Mouse (Mus musculus) activated CD4-positive, CD25-positive, alpha-beta regulatory T cell, adult 4 months (primary cell): ENCODE measurements around the gene Ctnnd1. TPM values are rescaled to one million over a fixed set of nuclear protein-coding genes. Genes with fewer than 3 reads are reported as not detected.

ENCODE experiments used
- ATAC-seq: one replicate; pipeline ENCODE4 v1.8.0; 2017
- polyA plus RNA-seq, 2 experiments: library from polyadenylated mRNA; unstranded; fragments of 100-300 nt; shearing (Covaris generic); gene quantifications; one replicate each; pipeline ENCODE4 v1.2.1; 2017

Ctnnd1 gene
- polyA plus RNA-seq, 2 experiments from 2014 or later, result 0.29 to 0.67 TPM

DNA sequence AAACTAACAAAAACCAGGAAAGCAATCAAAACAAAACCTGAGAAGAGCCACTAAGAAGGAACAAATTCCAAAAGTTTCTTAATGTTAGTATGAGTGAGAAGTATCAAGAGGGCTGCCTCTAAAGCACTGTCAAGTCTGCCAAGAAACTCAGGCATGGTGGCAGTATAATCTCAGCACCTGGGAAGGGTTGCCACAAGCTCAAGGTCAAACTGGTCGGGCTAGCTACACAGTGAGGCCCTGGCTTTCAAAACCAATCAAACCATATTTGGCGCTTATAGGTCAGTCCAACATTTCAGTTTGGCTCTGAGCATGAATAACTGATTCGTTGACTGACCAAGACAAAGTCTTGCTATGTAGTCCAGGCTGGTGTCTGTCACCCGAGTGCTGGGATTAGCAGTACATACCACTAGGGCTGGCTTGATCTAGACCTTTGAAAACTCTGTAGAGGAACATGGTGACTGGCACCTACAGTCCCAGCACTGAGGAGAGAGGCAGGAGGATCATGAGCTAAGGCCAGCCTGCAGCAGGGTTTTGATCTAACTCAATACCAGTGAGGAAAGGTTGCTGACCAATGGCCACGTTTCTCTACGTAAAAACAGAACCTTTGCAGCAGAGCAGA lies 51.2 kb downstream of the Ctnnd1 start:
- ATAC-seq, result no peak

DNA sequence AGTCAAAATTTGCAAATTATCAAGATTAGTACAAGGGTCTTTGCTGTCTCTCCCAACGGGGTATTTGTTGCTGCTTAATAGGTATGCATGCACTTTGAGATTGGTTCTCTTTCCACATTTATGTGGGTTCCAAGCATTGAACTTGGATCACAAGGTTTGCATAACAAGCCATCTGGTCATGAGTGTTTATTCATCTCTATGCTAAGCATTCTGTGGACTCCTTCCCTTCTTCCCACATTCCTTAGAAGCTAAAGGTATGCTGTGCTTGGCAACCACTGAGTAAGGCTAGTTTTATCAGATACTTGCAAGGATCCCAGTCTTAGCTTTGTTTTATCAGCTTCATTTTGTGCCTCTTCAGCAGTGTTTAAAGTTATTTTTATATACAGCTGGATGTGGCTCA lies 53.4 kb downstream of the Ctnnd1 start:
- ATAC-seq, result no peak

DNA sequence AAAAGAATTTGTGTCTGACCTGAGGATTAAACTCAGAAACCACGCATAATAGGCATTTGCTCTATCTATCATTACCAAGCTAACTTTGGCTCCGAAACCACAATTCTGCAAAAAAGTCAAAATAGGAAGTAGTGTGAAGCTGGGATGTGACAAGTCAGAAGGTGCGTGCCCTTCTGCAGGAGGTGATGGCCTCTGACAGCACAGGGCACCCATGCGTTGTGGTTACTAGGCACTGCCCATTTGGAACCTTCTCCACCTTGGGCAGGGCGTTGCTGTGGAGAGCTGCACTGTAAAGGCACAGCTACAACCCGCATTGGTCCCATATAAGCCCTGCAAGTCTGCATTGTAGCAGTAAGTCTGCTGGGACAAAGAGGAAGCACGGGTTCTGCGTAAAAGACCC lies 57.8 kb downstream of the Ctnnd1 start:
- no peak for ATAC-seq

DNA sequence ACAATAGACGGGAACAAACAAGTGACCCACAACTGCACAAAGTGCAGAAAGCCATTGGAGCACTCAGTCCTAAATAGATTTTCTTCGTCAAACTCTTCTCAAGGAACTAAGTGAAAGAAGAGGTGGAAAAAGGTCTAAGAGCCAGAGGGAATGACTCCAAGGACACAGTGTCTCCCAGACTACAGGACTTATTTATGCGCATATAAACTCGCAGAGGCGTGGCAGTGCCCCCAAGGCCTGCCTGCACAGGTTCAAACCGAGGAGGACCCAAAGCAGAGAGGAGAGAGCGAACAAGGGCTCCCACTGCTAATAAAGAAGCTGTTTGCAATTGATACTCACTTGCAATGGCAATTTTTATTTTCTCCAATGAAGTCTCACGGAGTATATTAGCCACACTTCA lies 64.9 kb downstream of the Ctnnd1 start:
- no peak for ATAC-seq

DNA sequence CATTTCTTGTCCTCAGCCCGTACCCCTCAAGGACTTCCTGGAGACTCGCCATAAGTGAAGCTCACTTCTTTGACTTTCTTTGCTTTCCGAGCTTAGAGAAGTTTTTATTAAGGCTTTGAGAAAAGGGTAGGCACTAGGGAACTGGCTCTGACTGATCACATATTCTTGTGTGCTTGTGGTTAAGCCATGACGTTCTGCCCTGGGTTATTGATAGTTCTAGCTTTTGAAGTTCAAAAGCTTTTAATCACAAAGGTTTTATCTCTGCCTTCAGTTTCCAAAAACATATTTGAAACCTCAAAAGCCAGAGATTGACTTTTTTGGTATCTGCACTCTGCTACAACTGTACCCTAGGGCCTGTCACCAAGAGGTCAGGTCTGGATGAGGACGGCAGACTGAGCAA lies 68.3 kb downstream of the Ctnnd1 start:
- no peak for ATAC-seq

DNA sequence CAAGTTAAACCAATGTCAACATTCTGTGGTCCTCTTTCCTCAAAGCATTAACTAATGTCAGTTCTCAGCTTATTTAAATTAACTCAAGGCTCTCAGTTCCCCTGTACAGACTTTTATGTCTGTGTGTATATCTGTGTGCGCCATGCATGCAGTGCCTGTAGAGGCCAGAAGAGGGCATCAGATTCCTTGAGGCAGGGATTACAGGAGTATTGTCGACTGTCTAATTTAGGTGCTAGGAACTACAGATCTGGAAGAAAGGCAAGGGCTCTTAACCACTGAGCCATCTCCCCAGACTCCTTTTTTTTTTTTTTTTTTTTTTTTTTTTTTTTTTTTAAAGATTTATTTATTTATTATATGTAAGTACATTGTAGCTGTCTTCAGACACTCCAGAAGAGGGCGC lies 69.4 kb downstream of the Ctnnd1 start:
- no peak for ATAC-seq

DNA sequence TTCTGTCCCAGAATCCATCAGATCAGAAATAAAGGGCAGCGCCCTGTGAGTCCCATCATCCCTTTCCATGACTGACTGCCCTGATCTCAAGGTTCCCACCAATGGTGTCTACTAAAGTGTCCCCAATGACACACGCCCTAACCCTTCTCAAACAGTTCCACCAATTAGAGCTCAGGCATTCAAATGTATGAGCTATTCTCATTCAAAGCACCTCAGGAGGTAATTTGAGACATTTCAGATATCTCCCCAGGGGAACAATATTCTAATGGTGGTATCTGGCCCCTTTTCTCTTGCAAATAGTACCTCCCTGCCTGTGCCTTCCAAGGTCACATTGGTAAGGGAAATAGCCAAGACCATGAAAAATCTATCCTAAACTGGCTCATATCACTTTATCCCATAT lies 71.3 kb downstream of the Ctnnd1 start:
- no peak for ATAC-seq

DNA sequence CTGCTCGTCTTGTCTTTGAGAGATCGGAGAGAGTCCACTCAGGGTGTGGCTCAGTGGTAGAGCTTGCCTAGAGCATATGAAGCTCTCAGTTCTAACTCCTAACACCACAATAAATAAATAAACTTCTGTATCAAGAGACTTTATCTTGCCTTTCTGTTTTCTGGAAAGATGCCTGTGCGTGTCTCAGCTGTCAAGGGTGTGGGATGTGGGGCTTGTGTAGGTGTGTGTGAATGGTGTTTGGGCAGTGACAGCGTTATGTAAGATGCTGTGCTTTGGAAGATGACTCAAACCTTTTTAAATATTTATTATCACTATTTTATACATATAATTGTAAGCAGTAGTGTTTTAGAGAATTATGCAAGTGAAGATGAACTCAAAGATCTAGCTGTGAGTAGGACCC lies 76.4 kb downstream of the Ctnnd1 start:
- no peak for ATAC-seq

DNA sequence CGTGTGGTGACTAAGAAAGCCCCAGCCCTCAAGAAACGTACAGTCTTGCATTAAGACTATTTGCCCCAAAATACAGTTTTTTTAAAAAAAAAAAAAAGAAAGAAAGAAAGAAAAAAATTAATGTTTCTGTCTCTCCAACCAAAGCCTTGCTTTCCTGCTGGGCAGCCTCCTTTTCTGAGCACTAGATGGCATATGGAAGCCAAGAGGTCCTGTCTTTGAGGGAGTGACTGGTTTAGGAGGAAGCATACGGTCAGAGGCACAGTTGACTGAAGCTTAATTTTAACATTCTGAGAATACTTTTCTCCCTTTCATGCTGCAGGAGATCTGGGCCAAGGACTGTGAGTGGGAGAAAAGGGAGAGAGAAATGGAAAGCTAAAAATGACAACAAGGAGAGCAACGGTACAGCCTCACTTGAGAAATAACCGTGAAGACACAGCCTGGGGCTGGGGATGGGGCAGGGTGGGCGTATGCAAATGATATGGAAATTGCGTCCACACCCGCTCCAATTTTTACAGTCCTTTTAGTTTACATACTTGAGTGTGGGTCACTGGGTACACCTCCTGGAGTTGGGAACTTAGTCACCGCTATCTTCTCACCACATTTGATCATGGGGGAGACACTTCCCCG lies 93.6 kb downstream of the Ctnnd1 start:
- ATAC-seq, result no peak

DNA sequence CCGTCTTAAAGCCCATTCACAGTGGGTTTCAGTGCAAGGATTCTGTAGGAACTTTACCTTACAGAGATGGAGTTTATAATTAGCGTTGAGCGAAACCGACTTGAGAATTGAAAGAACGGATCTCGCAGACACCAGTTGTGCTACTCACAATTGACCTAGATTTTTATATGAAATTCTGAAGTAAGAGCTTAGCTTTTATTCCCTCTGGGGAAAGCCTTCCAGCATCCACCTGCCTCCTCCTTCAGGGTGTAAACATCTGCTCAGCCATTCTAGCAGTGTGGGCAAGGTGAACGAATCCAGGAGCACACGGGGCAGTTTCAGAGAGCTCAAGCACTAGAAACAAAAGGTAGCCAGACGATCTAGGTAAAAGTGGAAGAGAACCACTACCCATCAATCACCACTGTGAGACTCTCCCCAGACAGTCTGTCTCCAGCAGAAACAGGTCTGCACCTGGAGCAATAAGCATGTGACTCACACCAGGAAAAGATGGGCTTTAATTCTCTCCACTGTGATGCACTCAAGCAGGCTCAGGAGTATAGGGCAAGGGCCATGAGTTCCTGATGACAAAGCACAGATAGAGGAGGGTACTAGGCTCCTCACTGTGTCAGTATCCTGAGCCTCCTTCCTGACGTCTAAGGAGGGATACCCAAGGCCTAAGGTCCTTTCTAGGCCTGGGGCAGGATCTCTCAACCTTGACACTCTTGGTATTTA lies 99.0 kb downstream of the Ctnnd1 start:
- no peak for ATAC-seq

Other genes starting within 250 kb of the Ctnnd1 start
- gene Calcrl, start 225.4 kb downstream of the Ctnnd1 start, polyA plus RNA-seq, result 10 to 100 TPM; 24.9 to 26.1 TPM
- gene Tfpi, start 174.0 kb downstream of the Ctnnd1 start, polyA plus RNA-seq, result 1 to 10 TPM; 1.4 to 6.1 TPM
- under 1 TPM; 0.15 to 0.53 TPM for gene Btbd18, start 8.3 kb upstream of the Ctnnd1 start, polyA plus RNA-seq
- 100 to 1,000 TPM; 152 to 184 TPM for gene Selenoh, start 20.0 kb upstream of the Ctnnd1 start, polyA plus RNA-seq
- not detected for gene Gm28635, start 27.3 kb upstream of the Ctnnd1 start, polyA plus RNA-seq
- gene Med19, start 27.6 kb upstream of the Ctnnd1 start, polyA plus RNA-seq, result 10 to 100 TPM; 16.9 to 17.8 TPM
- gene Tmx2, start 28.4 kb upstream of the Ctnnd1 start, polyA plus RNA-seq, result 100 to 1,000 TPM; 108 to 124 TPM
- 10 to 100 TPM; 13.7 to 14.5 TPM for gene Zdhhc5, start 64.4 kb upstream of the Ctnnd1 start, polyA plus RNA-seq
- 10 to 100 TPM; 47.4 to 47.7 TPM for gene Clp1, start 76.6 kb upstream of the Ctnnd1 start, polyA plus RNA-seq
- gene Ypel4, start 83.3 kb upstream of the Ctnnd1 start, polyA plus RNA-seq, result 1 to 10 TPM in 1 of 2 experiments, under 1 TPM in 1; 0.64 to 1.1 TPM
- gene Gm19426, start 92.9 kb upstream of the Ctnnd1 start, polyA plus RNA-seq, result not detected
- not detected for gene Serping1, start 124.7 kb upstream of the Ctnnd1 start, polyA plus RNA-seq
- gene Ube2l6, start 148.1 kb upstream of the Ctnnd1 start, polyA plus RNA-seq, result 10 to 100 TPM; 71.4 to 83.0 TPM
- not detected for gene Smtnl1, start 171.9 kb upstream of the Ctnnd1 start, polyA plus RNA-seq
- gene Timm10, start 176.2 kb upstream of the Ctnnd1 start, polyA plus RNA-seq, result 10 to 100 TPM; 36.8 to 40.4 TPM
- 1 to 10 TPM; 3.7 to 7.6 TPM for gene Slc43a1, start 188.1 kb upstream of the Ctnnd1 start, polyA plus RNA-seq
- not detected for gene Rtn4rl2, start 235.9 kb upstream of the Ctnnd1 start, polyA plus RNA-seq